Mouse (Mus musculus) spleen, adult 2 months (tissue): Measurements from ENCODE around the gene Slc26a6.

ENCODE experiments used
- CTCF ChIP-seq: fragments of 200-500 bp; IDR thresholded peaks from 2 replicates; pipeline ENCODE4 v1.5.1; 2011; ENCODE audit warnings: mild to moderate bottlenecking, inconsistent platforms; ENCODE audit not compliant: insufficient read depth, insufficient read length, insufficient replicate concordance; ENCODE audit errors: extremely low read depth
- POLR2A ChIP-seq: fragments of 200-500 bp; IDR thresholded peaks from 2 replicates; pipeline ENCODE4 v1.6.1; 2011; ENCODE audit warnings: low read depth, low read length, inconsistent platforms

DNA sequence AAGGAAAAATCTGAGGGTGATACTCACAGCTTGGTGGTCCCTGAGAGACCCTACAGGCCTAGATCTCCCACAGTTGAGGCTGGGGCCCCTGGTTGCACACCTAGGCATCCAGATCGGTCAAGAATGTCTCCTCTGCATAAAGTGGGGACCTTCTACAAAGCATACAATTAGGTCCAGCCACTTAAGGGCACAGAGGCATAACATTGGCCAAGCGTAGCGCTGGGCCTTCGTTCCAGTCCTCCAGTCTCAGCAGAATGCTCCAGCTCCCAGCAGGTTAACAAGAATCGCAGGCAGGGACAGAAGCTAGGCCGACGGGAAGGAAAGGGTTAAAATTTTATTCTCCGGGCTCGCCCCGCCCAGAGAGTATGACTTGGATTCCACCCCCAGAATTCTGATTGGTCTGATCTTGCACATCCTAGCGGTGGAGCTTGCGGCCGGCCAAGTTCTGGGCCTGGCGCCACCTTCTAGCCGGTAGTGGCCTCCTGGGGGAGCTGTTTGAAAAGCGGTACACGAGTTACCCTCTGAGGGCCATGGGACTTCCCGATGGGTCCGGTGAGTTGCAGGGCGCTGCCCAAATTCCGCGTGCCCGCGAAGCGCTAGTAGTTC lies 655 bp downstream of the Slc26a6 start:
- no peak for TF ChIP-seq POLR2A
- peak; percentile 58; the same call in 1 of the 2 replicates for TF ChIP-seq CTCF
